Mouse (Mus musculus): ENCODE data around the gene Olfr126. TPM values are rescaled to one million over a fixed set of nuclear protein-coding genes. Genes with fewer than 3 reads are reported as not detected.

Olfr126 gene
- not detected in 2 replicates for polyA plus RNA-seq (2012; rRNA removed; ENCODE audit: low replicate concordance)

GRCm38 (mm10) chr17:37847183-37847582 is at the start of gene Olfr126:
Gene Olfr126, plus strand, starts transcription at chr17:37847483.

GRCm38 (mm10) chr17:37799588-37799987 is 47.7 kb upstream of the Olfr126 start, which contains the start of gene Olfr124:
Gene Olfr124, plus strand, starts transcription at chr17:37799888.

GRCm38 (mm10) chr17:37832649-37833048 is 14.6 kb upstream of the Olfr126 start, which contains the start of gene Olfr125:
Gene Olfr125, plus strand, starts transcription at chr17:37832949.

GRCm38 (mm10) chr17:37900137-37900536 is 52.9 kb downstream of the Olfr126 start, which contains the start of gene Olfr127:
Gene Olfr127, plus strand, starts transcription at chr17:37900437.

Other genes starting within 250 kb of the Olfr126 start
- not detected in 2 replicates for gene Olfr115, start 220.4 kb upstream of the Olfr126 start, polyA plus RNA-seq (2012; rRNA removed; ENCODE audit: low replicate concordance)
- gene Olfr116, start 220.3 kb upstream of the Olfr126 start, polyA plus RNA-seq (2012; rRNA removed; ENCODE audit: low replicate concordance): not detected in 2 replicates
- gene Olfr117, start 183.7 kb upstream of the Olfr126 start, polyA plus RNA-seq (2012; rRNA removed; ENCODE audit: low replicate concordance): not detected in 2 replicates
- not detected in 2 replicates for gene Olfr118, start 180.5 kb upstream of the Olfr126 start, polyA plus RNA-seq (2012; rRNA removed; ENCODE audit: low replicate concordance)
- gene Olfr119, start 150.9 kb upstream of the Olfr126 start, polyA plus RNA-seq (2012; rRNA removed; ENCODE audit: low replicate concordance): not detected in 2 replicates
- not detected in 2 replicates for gene Olfr120, start 125.7 kb upstream of the Olfr126 start, polyA plus RNA-seq (2012; rRNA removed; ENCODE audit: low replicate concordance)
- gene Olfr121, start 98.6 kb upstream of the Olfr126 start, polyA plus RNA-seq (2012; rRNA removed; ENCODE audit: low replicate concordance): not detected in 2 replicates
- not detected in 2 replicates for gene Olfr122, start 78.9 kb upstream of the Olfr126 start, polyA plus RNA-seq (2012; rRNA removed; ENCODE audit: low replicate concordance)
- gene Olfr123, start 54.0 kb upstream of the Olfr126 start, polyA plus RNA-seq (2012; rRNA removed; ENCODE audit: low replicate concordance): not detected in 2 replicates
- not detected in 2 replicates for gene Olfr124, start 47.6 kb upstream of the Olfr126 start, polyA plus RNA-seq (2012; rRNA removed; ENCODE audit: low replicate concordance)
- gene Olfr125, start 14.5 kb upstream of the Olfr126 start, polyA plus RNA-seq (2012; rRNA removed; ENCODE audit: low replicate concordance): not detected in 2 replicates
- not detected in 2 replicates for gene Olfr127, start 53.0 kb downstream of the Olfr126 start, polyA plus RNA-seq (2012; rRNA removed; ENCODE audit: low replicate concordance)
- gene Olfr128, start 73.1 kb downstream of the Olfr126 start, polyA plus RNA-seq (2012; rRNA removed; ENCODE audit: low replicate concordance): not detected in 2 replicates
- gene Olfr761, start 105.6 kb downstream of the Olfr126 start, polyA plus RNA-seq (2012; rRNA removed; ENCODE audit: low replicate concordance): not detected in 2 replicates
- gene Olfr129, start 212.6 kb downstream of the Olfr126 start, polyA plus RNA-seq (2012; rRNA removed; ENCODE audit: low replicate concordance): not detected in 2 replicates
- gene Olfr130, start 216.4 kb downstream of the Olfr126 start, polyA plus RNA-seq (2012; rRNA removed; ENCODE audit: low replicate concordance): not detected in 2 replicates
- gene Olfr131, start 241.2 kb downstream of the Olfr126 start, polyA plus RNA-seq (2012; rRNA removed; ENCODE audit: low replicate concordance): not detected in 2 replicates